Mouse (Mus musculus) embryonic facial prominence, embryonic 15.5 days (tissue): ENCODE measurements at regions not wholly inside any gene's neighbourhood (a gene's known extent, or its start where the extent isn't known, plus 50 kb on each side); places are given as distances from the start of the nearest gene placed in this dataset.
A peak's percentile ranks its signal among the peaks of the same experiment; 100 is the strongest.

ENCODE experiments used
- ATAC-seq: fragments of 200-750 bp; cut with Nextera tagmentation; 2 replicates; pipeline ENCODE4 v1.8.0; 2017; ENCODE audit warnings: low read depth, moderate TSS enrichment; ENCODE audit not compliant: insufficient number of reproducible peaks, low FRiP score, low TSS enrichment
- H3K27ac ChIP-seq: fragments of 300-500 bp; sonication (generic); replicated peaks from 2 replicates; pipeline ENCODE4 v1.5.1; 2015; ENCODE audit warnings: mild to moderate bottlenecking, inconsistent platforms
- H3K27me3 ChIP-seq: fragments of 300-500 bp; sonication (generic); 2 replicates; pipeline ENCODE4 v1.6.1; 2015; ENCODE audit warnings: inconsistent platforms
- H3K36me3 ChIP-seq: fragments of 300-500 bp; sonication (generic); 2 replicates; pipeline ENCODE4 v1.6.1; 2015; ENCODE audit warnings: mild to moderate bottlenecking, inconsistent platforms
- H3K4me1 ChIP-seq: fragments of 300-500 bp; sonication (generic); 2 replicates; pipeline ENCODE4 v1.6.1; 2015; ENCODE audit warnings: inconsistent platforms
- H3K4me2 ChIP-seq: fragments of 300-500 bp; sonication (generic); replicated peaks from 2 replicates; pipeline ENCODE4 v1.6.1; 2015; ENCODE audit warnings: mild to moderate bottlenecking, inconsistent platforms
- H3K4me3 ChIP-seq: fragments of 300-500 bp; sonication (generic); replicated peaks from 2 replicates; pipeline ENCODE4 v1.5.1; 2015; ENCODE audit warnings: mild to moderate bottlenecking, inconsistent platforms
- H3K9ac ChIP-seq: fragments of 300-500 bp; sonication (generic); 2 replicates; pipeline ENCODE4 v1.6.1; 2015; ENCODE audit warnings: inconsistent platforms
- H3K9me3 ChIP-seq: fragments of 300-500 bp; sonication (generic); replicated peaks from 2 replicates; pipeline ENCODE4 v1.6.1; 2016; ENCODE audit warnings: inconsistent platforms
- WGBS: fragments of 180-500 bp; shearing (Covaris S2); methylation state at CpG from one replicate; pipeline ENCODE4 v1.1.7; 2015; 5-methylcytosine and 5-hydroxymethylcytosine counted together

- ATAC-seq = no peak
- H3K27me3 ChIP-seq = no peaks in the 10 kb centered on the region
- no peak overlapping the region for H3K9ac ChIP-seq
- no peaks in the 10 kb centered on the region for H3K36me3 ChIP-seq
- 66% methylated on average over 5 of the region's 5 CpGs for WGBS
- H3K27ac ChIP-seq = no peak overlapping the region
- no peaks in the 10 kb centered on the region for H3K4me1 ChIP-seq
- H3K4me2 ChIP-seq = no peak overlapping the region
- no peaks in the 10 kb centered on the region for H3K9me3 ChIP-seq
- H3K4me3 ChIP-seq = no peak overlapping the region
Measured at GRCm38 (mm10) chr4:110038696-110039095, 60.8 kb downstream of the Dmrta2 start.

- WGBS = 86% methylated on average over 17 of the region's 17 CpGs
Measured at GRCm38 (mm10) chr4:110044851-110045618, 67.2 kb downstream of the Dmrta2 start.

GRCm38 (mm10) chr4:110045651-110046269 lies 67.9 kb downstream of the Dmrta2 start:
- Histone ChIP-seq H3K27ac (no peak overlapping the region), H3K4me2 (no peak overlapping the region), H3K9ac (no peak overlapping the region), H3K4me3 (no peak overlapping the region), H3K27me3 (no peaks in the 10 kb centered on the region), H3K4me1 (peaks cover 5% of the 10 kb centered on the region), H3K9me3 (no peaks in the 10 kb centered on the region), H3K36me3 (no peaks in the 10 kb centered on the region)
- 73% methylated on average over 12 of the region's 12 CpGs for WGBS
- no peak for ATAC-seq

More at GRCm38 (mm10) chr4:110044851-110045618, 67.2 kb downstream of the Dmrta2 start:
- H3K9me3 ChIP-seq = no peaks in the 10 kb centered on the region
- no peak overlapping the region for H3K27ac ChIP-seq
- no peaks in the 10 kb centered on the region for H3K36me3 ChIP-seq
- ATAC-seq = no peak
- H3K4me2 ChIP-seq = no peak overlapping the region
- no peak overlapping the region for H3K9ac ChIP-seq
- no peak overlapping the region for H3K4me3 ChIP-seq
- H3K4me1 ChIP-seq = no peaks in the 10 kb centered on the region
- no peaks in the 10 kb centered on the region for H3K27me3 ChIP-seq

- Histone ChIP-seq H3K4me2 (no peak overlapping the region), H3K4me3 (no peak overlapping the region), H3K27ac (no peak overlapping the region), H3K9me3 (no peaks in the 10 kb centered on the region), H3K27me3 (no peaks in the 10 kb centered on the region), H3K9ac (no peak overlapping the region), H3K4me1 (peaks cover 9% of the 10 kb centered on the region), H3K36me3 (no peaks in the 10 kb centered on the region)
- ATAC-seq = no peak
- WGBS = 84% methylated on average over 11 of the region's 11 CpGs
Measured at GRCm38 (mm10) chr4:110046270-110046651, 68.4 kb downstream of the Dmrta2 start.

GRCm38 (mm10) chr4:110050393-110051280 lies 72.8 kb downstream of the Dmrta2 start:
- Histone ChIP-seq H3K4me2 (peak overlapping the region; percentile 84), H3K9ac (peak overlapping the region; percentile 37; the same call in 1 of the 2 replicates), H3K9me3 (no peaks in the 10 kb centered on the region), H3K27ac (no peak overlapping the region), H3K4me1 (peaks cover 9% of the 10 kb centered on the region), H3K27me3 (no peaks in the 10 kb centered on the region), H3K36me3 (no peaks in the 10 kb centered on the region), H3K4me3 (peak overlapping the region; percentile 50)
- 3% methylated on average over 40 of the region's 40 CpGs for WGBS
- ATAC-seq = peak; percentile 76

- Histone ChIP-seq H3K4me2 (peak overlapping the region; percentile 84), H3K4me3 (peak overlapping the region; percentile 50), H3K9me3 (no peaks in the 10 kb centered on the region), H3K4me1 (peaks cover 9% of the 10 kb centered on the region), H3K27me3 (no peaks in the 10 kb centered on the region), H3K27ac (no peak overlapping the region), H3K9ac (peak overlapping the region; percentile 37; the same call in 1 of the 2 replicates), H3K36me3 (no peaks in the 10 kb centered on the region)
- ATAC-seq = no peak; the same call in 1 of the 2 replicates
- WGBS = 13% methylated on average over 12 of the region's 12 CpGs
Measured at GRCm38 (mm10) chr4:110051281-110051665, 73.4 kb downstream of the Dmrta2 start.

GRCm38 (mm10) chr4:110051872-110052271 lies 74.0 kb downstream of the Dmrta2 start:
- H3K9me3 ChIP-seq = no peaks in the 10 kb centered on the region
- 48% methylated on average over 10 of the region's 10 CpGs for WGBS

GRCm38 (mm10) chr4:110052998-110053397 lies 75.1 kb downstream of the Dmrta2 start:
- no peak for ATAC-seq
- 90% methylated on average over 4 of the region's 4 CpGs for WGBS

More at GRCm38 (mm10) chr4:110051872-110052271, 74.0 kb downstream of the Dmrta2 start:
- Histone ChIP-seq H3K27ac (no peak overlapping the region), H3K4me3 (no peak overlapping the region), H3K4me1 (peaks cover 9% of the 10 kb centered on the region), H3K9ac (no peak overlapping the region), H3K4me2 (no peak overlapping the region), H3K36me3 (no peaks in the 10 kb centered on the region), H3K27me3 (no peaks in the 10 kb centered on the region)
- no peak for ATAC-seq

GRCm38 (mm10) chr4:110073836-110074235 lies 96.0 kb downstream of the Dmrta2 start:
- no peaks in the 10 kb centered on the region for H3K27me3 ChIP-seq
- no peaks in the 10 kb centered on the region for H3K4me1 ChIP-seq
- H3K9me3 ChIP-seq = no peaks in the 10 kb centered on the region
- H3K27ac ChIP-seq = no peak overlapping the region
- no peak overlapping the region for H3K4me3 ChIP-seq
- no peak overlapping the region for H3K4me2 ChIP-seq
- H3K9ac ChIP-seq = no peak overlapping the region
- ATAC-seq = no peak
- H3K36me3 ChIP-seq = no peaks in the 10 kb centered on the region
- 85% methylated on average over 3 of the region's 3 CpGs for WGBS

More at GRCm38 (mm10) chr4:110052998-110053397, 75.1 kb downstream of the Dmrta2 start:
- no peak overlapping the region for H3K4me2 ChIP-seq
- H3K4me3 ChIP-seq = no peak overlapping the region
- H3K27me3 ChIP-seq = no peaks in the 10 kb centered on the region
- no peaks in the 10 kb centered on the region for H3K36me3 ChIP-seq
- H3K9ac ChIP-seq = no peak overlapping the region
- peaks cover 9% of the 10 kb centered on the region for H3K4me1 ChIP-seq
- no peak overlapping the region for H3K27ac ChIP-seq
- H3K9me3 ChIP-seq = no peaks in the 10 kb centered on the region

- Histone ChIP-seq H3K36me3 (no peaks in the 10 kb centered on the region), H3K4me2 (no peak overlapping the region), H3K4me1 (no peaks in the 10 kb centered on the region), H3K27me3 (no peaks in the 10 kb centered on the region), H3K9me3 (no peaks in the 10 kb centered on the region), H3K9ac (no peak overlapping the region), H3K27ac (no peak overlapping the region), H3K4me3 (no peak overlapping the region)
- ATAC-seq = no peak
Measured at GRCm38 (mm10) chr4:110083371-110083770, 105.5 kb downstream of the Dmrta2 start.
